Mouse (Mus musculus): ENCODE results near the gene Il1rapl1.

DNA sequence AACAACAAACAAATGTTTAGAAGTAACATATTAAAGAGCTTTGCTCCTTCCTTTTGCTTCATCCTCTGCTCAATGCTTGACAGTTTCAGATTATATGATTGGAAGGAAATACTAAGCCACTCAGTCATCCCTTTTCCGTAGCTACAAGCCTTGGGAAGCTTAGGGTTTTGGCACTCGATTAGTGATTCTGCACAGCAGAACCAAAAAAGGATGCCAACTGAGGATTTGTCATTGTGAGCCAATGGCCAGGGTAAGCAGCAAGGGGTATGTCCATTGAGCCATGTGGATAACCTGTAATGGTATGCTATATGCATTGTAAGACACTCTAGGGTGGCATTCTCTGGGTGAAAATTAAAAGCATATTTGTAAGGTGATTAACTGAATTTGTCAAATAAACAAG is 5.7 kb downstream of the Il1rapl1 start:
- TF ChIP-seq POLR2A (IDR thresholded peaks at IDR 0.05; ENCODE audit: borderline replicate concordance, control insufficient read depth, low read depth, low read length) = no peak
- TF ChIP-seq CTCF (IDR thresholded peaks at IDR 0.05; ENCODE audit: control insufficient read depth, insufficient read depth, low read length) = no peak
